ENCODE assay signal across 8 mouse cellular contexts in genomic region chr11:5259944-5260598, GRCm38 (mm10). TPM values are rescaled to one million over a fixed set of nuclear protein-coding genes. Genes with fewer than 3 reads are reported as not detected.
DNase-seq lines count a peak whose midpoint lies in the region; ATAC-seq and TF ChIP-seq lines count a peak whose summit lies in the region.

No protein-coding gene starts in this region.

- no peak for TF ChIP-seq CTCF in cerebellum, adult 2 months (IDR thresholded peaks at IDR 0.05; ENCODE audit: borderline replicate concordance, insufficient read depth, low read depth, low read length)

- H3K4me1 ChIP-seq in kidney, embryonic 14.5 days (ENCODE audit: control insufficient read depth, insufficient read depth, low read length) = peaks cover 20% of the 10 kb centered on the region
- H3K4me1 ChIP-seq in embryonic facial prominence, embryonic 13.5 days = peaks cover 35% of the 10 kb centered on the region
- peaks cover 16% of the 10 kb centered on the region for H3K4me1 ChIP-seq in intestine, embryonic 15.5 days (replicated peaks)
- H3K4me1 ChIP-seq in neural tube, embryonic 15.5 days = peaks cover 35% of the 10 kb centered on the region
- 0 out of 2 replicates have a peak, but pooled peaks cover 3% of the 10 kb centered on the region for H3K4me1 ChIP-seq in cerebellum, adult 2 months (ENCODE audit: control insufficient read depth, insufficient read depth, low read length)

- H3K4me2 ChIP-seq in kidney, embryonic 14.5 days (replicated peaks; ENCODE audit: low read depth, low read length) = peak overlapping the region; percentile 61
- H3K4me2 ChIP-seq in embryonic facial prominence, embryonic 13.5 days = peak overlapping the region; percentile 72
- peak overlapping the region; percentile 89 for H3K4me2 ChIP-seq in intestine, embryonic 15.5 days (replicated peaks)
- H3K4me2 ChIP-seq in neural tube, embryonic 15.5 days = peak overlapping the region; percentile 80

- H3K9ac ChIP-seq in kidney, embryonic 14.5 days (ENCODE audit: low read depth, low read length) = peak overlapping the region; percentile 67; the same call in 1 of the 2 replicates
- H3K9ac ChIP-seq in embryonic facial prominence, embryonic 13.5 days = peak overlapping the region; percentile 88
- 0 out of 2 replicates have a peak overlapping the region, but pooled peaks have one; percentile 86 for H3K9ac ChIP-seq in intestine, embryonic 15.5 days
- no peak overlapping the region for H3K9ac ChIP-seq in neural tube, embryonic 15.5 days (replicated peaks)

- no peaks in the 10 kb centered on the region for H3K9me3 ChIP-seq in kidney, embryonic 14.5 days (ENCODE audit: control insufficient read depth, low read length)
- no peaks in the 10 kb centered on the region for H3K9me3 ChIP-seq in embryonic facial prominence, embryonic 13.5 days
- no peaks in the 10 kb centered on the region for H3K9me3 ChIP-seq in intestine, embryonic 15.5 days
- H3K9me3 ChIP-seq in neural tube, embryonic 15.5 days (replicated peaks) = no peaks in the 10 kb centered on the region

- H3K4me3 ChIP-seq in kidney, embryonic 14.5 days (ENCODE audit: low read length) = peak overlapping the region; percentile 55
- H3K4me3 ChIP-seq in embryonic facial prominence, embryonic 13.5 days = peak overlapping the region; percentile 81
- peak overlapping the region; percentile 95 for H3K4me3 ChIP-seq in intestine, embryonic 15.5 days (replicated peaks)
- peak overlapping the region; percentile 74 for H3K4me3 ChIP-seq in neural tube, embryonic 15.5 days (replicated peaks)
- no peak overlapping the region for H3K4me3 ChIP-seq in cerebellum, adult 2 months (replicated peaks; ENCODE audit: insufficient read depth, low read depth, low read length)

- DNase-seq in kidney, postnatal 10 days = no peak
- DNase-seq in cerebellum, adult 2 months = no peak
- no peak for DNase-seq in cerebellum, postnatal 14 days
- DNase-seq in adrenal gland, adult 18-20 months (ENCODE audit: low spot score in 2 of 2) = no peak

- TF ChIP-seq POLR2A in cerebellum, adult 2 months (IDR thresholded peaks at IDR 0.05; ENCODE audit: borderline replicate concordance, insufficient read depth, low read length) = no peak

- no peak overlapping the region; the same call in 1 of the 2 replicates for H3K27ac ChIP-seq in kidney, embryonic 14.5 days (ENCODE audit: low read depth, low read length)
- H3K27ac ChIP-seq in embryonic facial prominence, embryonic 13.5 days = peak overlapping the region; percentile 18; the same call in 1 of the 2 replicates
- H3K27ac ChIP-seq in intestine, embryonic 15.5 days = no peak overlapping the region
- H3K27ac ChIP-seq in neural tube, embryonic 15.5 days (replicated peaks) = no peak overlapping the region
- no peak overlapping the region for H3K27ac ChIP-seq in cerebellum, adult 2 months (ENCODE audit: insufficient read depth, low read length)

- no peaks in the 10 kb centered on the region for H3K36me3 ChIP-seq in kidney, embryonic 14.5 days (ENCODE audit: control insufficient read depth, insufficient read depth, low read length)
- no peaks in the 10 kb centered on the region for H3K36me3 ChIP-seq in embryonic facial prominence, embryonic 13.5 days
- H3K36me3 ChIP-seq in intestine, embryonic 15.5 days = no peaks in the 10 kb centered on the region
- no peaks in the 10 kb centered on the region for H3K36me3 ChIP-seq in neural tube, embryonic 15.5 days

- WGBS in kidney, embryonic 14.5 days = 15% methylated on average over 10 of the region's 10 CpGs
- 42% methylated on average over 10 of the region's 10 CpGs for WGBS in embryonic facial prominence, embryonic 13.5 days
- WGBS in intestine, embryonic 15.5 days = 47% methylated on average over 10 of the region's 10 CpGs
- 25% methylated on average over 10 of the region's 10 CpGs for WGBS in neural tube, embryonic 15.5 days
- 58% methylated on average over 10 of the region's 10 CpGs for WGBS in cerebellum, adult 2 months

- no peaks in the 10 kb centered on the region for H3K27me3 ChIP-seq in kidney, embryonic 14.5 days (ENCODE audit: control insufficient read depth, insufficient read depth, low read length)
- H3K27me3 ChIP-seq in embryonic facial prominence, embryonic 13.5 days = peaks cover 6% of the 10 kb centered on the region; the same call in 1 of the 2 replicates
- no peaks in the 10 kb centered on the region for H3K27me3 ChIP-seq in intestine, embryonic 15.5 days (replicated peaks)
- 0 out of 2 replicates have a peak, but pooled peaks cover 3% of the 10 kb centered on the region for H3K27me3 ChIP-seq in neural tube, embryonic 15.5 days (replicated peaks)
- no peaks in the 10 kb centered on the region; the same call in 1 of the 2 replicates for H3K27me3 ChIP-seq in cerebellum, adult 2 months (ENCODE audit: control insufficient read depth, insufficient read depth, low read length)

- no peak for ATAC-seq in kidney, embryonic 14.5 days (ENCODE audit: low FRiP score, low TSS enrichment)
- no peak for ATAC-seq in embryonic facial prominence, embryonic 13.5 days (ENCODE audit: insufficient number of reproducible peaks, insufficient read depth, low FRiP score, low TSS enrichment, low read depth)
- no peak for ATAC-seq in intestine, embryonic 15.5 days
- ATAC-seq in neural tube, embryonic 15.5 days (ENCODE audit: low FRiP score) = no peak

RNA-seq across cellular contexts. Expression of gene Kremen1, which starts 1.3 kb away (rescaled TPM):
- polyA plus RNA-seq in kidney, embryonic 14.5 days (2014; fragmentation: Nextera tagmentation; extraction: Ambion mirVana) = 7.8 and 17.2 TPM in 2 replicates
- 23.8 and 25.1 TPM in 2 replicates for polyA plus RNA-seq in embryonic facial prominence, embryonic 13.5 days (2015; fragmentation: Nextera tagmentation; extraction: Ambion mirVana)
- polyA plus RNA-seq in intestine, embryonic 15.5 days (2015; fragmentation: Nextera tagmentation; extraction: Ambion mirVana) = 10.4 and 11.7 TPM in 2 replicates
- polyA plus RNA-seq in neural tube, embryonic 15.5 days (2015; fragmentation: Nextera tagmentation; extraction: Ambion mirVana) = 5.7 and 10.2 TPM in 2 replicates
- polyA plus RNA-seq in cerebellum, adult 2 months (2012; rRNA removed) = 8.6 and 9.9 TPM in 2 replicates
- 10 to 100 TPM; 17.2 to 19.1 TPM for total RNA-seq in adrenal gland, adult 18-20 months (2021)
